Mouse (Mus musculus): Measurements from ENCODE around the gene Mettl21c.

DNA sequence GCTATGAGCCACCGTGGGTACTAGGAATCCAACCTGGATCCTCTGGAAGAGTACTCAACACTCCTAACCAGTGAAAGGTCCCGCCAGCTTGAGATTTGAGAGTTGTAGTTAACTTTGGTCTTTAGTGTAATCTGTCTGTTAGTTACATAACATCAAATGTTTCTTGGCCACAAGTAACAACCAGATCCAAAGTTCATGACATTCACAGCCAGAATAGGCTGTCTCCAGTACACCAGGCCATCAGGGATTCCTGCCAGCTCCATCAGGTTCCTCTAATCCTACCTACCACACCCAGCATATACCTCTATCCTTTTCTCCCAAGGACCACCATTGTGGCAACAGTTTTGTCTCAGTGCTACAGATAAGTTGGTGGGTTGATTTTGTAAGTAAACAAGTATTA, 4.3 kb downstream of the Mettl21c start:
- TF ChIP-seq CTCF (IDR thresholded peaks at IDR 0.05; ENCODE audit: borderline replicate concordance, insufficient read depth, low read depth, low read length) (no peak), POLR2A (IDR thresholded peaks at IDR 0.05; ENCODE audit: borderline replicate concordance, insufficient read depth, low read length) (no peak)

Data from cerebellum, adult 2 months (tissue).